Mouse (Mus musculus): ENCODE data around the gene Armh2.
"Not testable (repeated sequence)": the region's sequence is repeated elsewhere in the genome, so short reads cannot be mapped to it uniquely, and the experiment has no call there.

Armh2 gene

GRCm38 (mm10) chr13:24757820-24758564, 17.0 kb downstream of the Armh2 start:
- DNase-seq (ENCODE audit: low read depth, low spot score): no peak

- no peak for DNase-seq (ENCODE audit: low read depth, low spot score)
Measured at GRCm38 (mm10) chr13:24759451-24759850, 18.4 kb downstream of the Armh2 start.

GRCm38 (mm10) chr13:24760351-24760870, 19.4 kb downstream of the Armh2 start:
- no peak for DNase-seq (ENCODE audit: low read depth, low spot score)

- no peak for DNase-seq (ENCODE audit: low read depth, low spot score)
Measured at GRCm38 (mm10) chr13:24761083-24761402, 20.0 kb downstream of the Armh2 start.

GRCm38 (mm10) chr13:24761403-24762227, 20.6 kb downstream of the Armh2 start, which contains the start of gene Gmnn:
Gene Gmnn (minus strand): TSS chr13:24761923.
- peak; percentile 90 for DNase-seq (ENCODE audit: low read depth, low spot score)

GRCm38 (mm10) chr13:24762254-24762653, 21.2 kb downstream of the Armh2 start:
- no peak for DNase-seq (ENCODE audit: low read depth, low spot score)

- DNase-seq (ENCODE audit: low read depth, low spot score): not testable (repeated sequence)
Measured at GRCm38 (mm10) chr13:24767809-24768208, 26.8 kb downstream of the Armh2 start.

- not testable (repeated sequence) for DNase-seq (ENCODE audit: low read depth, low spot score)
Measured at GRCm38 (mm10) chr13:24771482-24771881, 30.4 kb downstream of the Armh2 start.

GRCm38 (mm10) chr13:24776146-24776844, 35.3 kb downstream of the Armh2 start:
- peak; percentile 63 for DNase-seq (ENCODE audit: low read depth, low spot score)

- DNase-seq (ENCODE audit: low read depth, low spot score): no peak
Measured at GRCm38 (mm10) chr13:24778026-24778425, 37.0 kb downstream of the Armh2 start.

- no peak for DNase-seq (ENCODE audit: low read depth, low spot score)
Measured at GRCm38 (mm10) chr13:24778706-24779380, 37.8 kb downstream of the Armh2 start.

GRCm38 (mm10) chr13:24781916-24782315, 40.9 kb downstream of the Armh2 start:
- no peak for DNase-seq (ENCODE audit: low read depth, low spot score)

- no peak for DNase-seq (ENCODE audit: low read depth, low spot score)
Measured at GRCm38 (mm10) chr13:24786014-24786490, 45.0 kb downstream of the Armh2 start.

GRCm38 (mm10) chr13:24787477-24787876, 46.4 kb downstream of the Armh2 start:
- DNase-seq (ENCODE audit: low read depth, low spot score): no peak

GRCm38 (mm10) chr13:24791349-24791748, 50.3 kb downstream of the Armh2 start:
- no peak for DNase-seq (ENCODE audit: low read depth, low spot score)

GRCm38 (mm10) chr13:24792411-24793045, 51.5 kb downstream of the Armh2 start:
- DNase-seq (ENCODE audit: low read depth, low spot score): no peak

All from forelimb bud, embryonic 11.5 days (tissue).